Comparison of ENCODE assay signal across 8 mouse cellular contexts in genomic region chr3:90373432-90374028, GRCm38 (mm10). TPM values are rescaled to one million over a fixed set of nuclear protein-coding genes. Genes with fewer than 3 reads are reported as not detected.
DNase-seq lines count a peak whose midpoint lies in the region; ATAC-seq and TF ChIP-seq lines count a peak whose summit lies in the region.

No protein-coding gene starts in this region.

- H3K27ac ChIP-seq in bone marrow, adult 2 months (ENCODE audit: control insufficient read depth, insufficient read depth, low read depth, low read length, poor library complexity), result no peak overlapping the region
- no peak overlapping the region for H3K27ac ChIP-seq in embryonic fibroblast, embryonic 13.5 days (ENCODE audit: insufficient read depth, low read length)
- H3K27ac ChIP-seq in heart, embryonic 11.5 days (ENCODE audit: low read depth, low read length), result no peak overlapping the region
- no peak overlapping the region for H3K27ac ChIP-seq in kidney, embryonic 16.5 days (ENCODE audit: low read length)
- H3K27ac ChIP-seq in liver, embryonic 11.5 days (ENCODE audit: low read depth, low read length), result no peak overlapping the region
- no peak overlapping the region for H3K27ac ChIP-seq in stomach, embryonic 15.5 days

- WGBS in bone marrow, adult 2 months, result 24% methylated on average over 4 of the region's 4 CpGs
- WGBS in heart, embryonic 11.5 days (ENCODE audit: insufficient replicate concordance), result 25% methylated on average over 4 of the region's 4 CpGs
- 27% methylated on average over 4 of the region's 4 CpGs for WGBS in kidney, embryonic 16.5 days
- WGBS in liver, embryonic 11.5 days, result 28% methylated on average over 4 of the region's 4 CpGs
- WGBS in stomach, embryonic 15.5 days, result 24% methylated on average over 4 of the region's 4 CpGs

- H3K4me2 ChIP-seq in heart, embryonic 11.5 days, result no peak overlapping the region
- H3K4me2 ChIP-seq in kidney, embryonic 16.5 days (replicated peaks; ENCODE audit: low read depth, low read length), result no peak overlapping the region
- no peak overlapping the region for H3K4me2 ChIP-seq in liver, embryonic 11.5 days
- no peak overlapping the region for H3K4me2 ChIP-seq in stomach, embryonic 15.5 days

- peak; percentile 53 for TF ChIP-seq CTCF in bone marrow, adult 2 months (IDR thresholded peaks at IDR 0.05; ENCODE audit: control insufficient read depth, insufficient read depth, low read length)
- 0 out of 2 replicates have a peak, but pooled peaks have one; percentile 31 for TF ChIP-seq CTCF in embryonic fibroblast, embryonic 13.5 days (IDR thresholded peaks at IDR 0.05; ENCODE audit: borderline replicate concordance, insufficient read depth, low read length)

- no peaks in the 10 kb centered on the region for H3K9me3 ChIP-seq in heart, embryonic 11.5 days (replicated peaks; ENCODE audit: control insufficient read depth, low read length)
- H3K9me3 ChIP-seq in kidney, embryonic 16.5 days (ENCODE audit: low read length), result no peaks in the 10 kb centered on the region
- H3K9me3 ChIP-seq in liver, embryonic 11.5 days (ENCODE audit: control insufficient read depth, low read length), result no peaks in the 10 kb centered on the region
- no peaks in the 10 kb centered on the region for H3K9me3 ChIP-seq in stomach, embryonic 15.5 days

- H3K4me3 ChIP-seq in bone marrow, adult 2 months (replicated peaks; ENCODE audit: control insufficient read depth, low read depth, low read length), result no peak overlapping the region
- no peak overlapping the region for H3K4me3 ChIP-seq in embryonic fibroblast, embryonic 13.5 days (ENCODE audit: insufficient read depth, low read length)
- no peak overlapping the region for H3K4me3 ChIP-seq in heart, embryonic 11.5 days (ENCODE audit: low read depth, low read length)
- no peak overlapping the region for H3K4me3 ChIP-seq in kidney, embryonic 16.5 days (ENCODE audit: low read length)
- H3K4me3 ChIP-seq in liver, embryonic 11.5 days (ENCODE audit: low read depth, low read length), result no peak overlapping the region
- H3K4me3 ChIP-seq in stomach, embryonic 15.5 days (replicated peaks), result no peak overlapping the region

- DNase-seq in A20 (ENCODE audit: low read depth, low spot score), result peak; percentile 85
- peak; percentile 61 for DNase-seq in liver, embryonic 11.5 days (ENCODE audit: low spot score)
- DNase-seq in natural killer cell, adult 2 months (ENCODE audit: low spot score in 2 of 2), result peak; percentile 73 to 79

- no peak overlapping the region for H3K9ac ChIP-seq in heart, embryonic 11.5 days (ENCODE audit: low read depth, low read length)
- H3K9ac ChIP-seq in kidney, embryonic 16.5 days (replicated peaks; ENCODE audit: low read length), result no peak overlapping the region
- no peak overlapping the region for H3K9ac ChIP-seq in liver, embryonic 11.5 days (ENCODE audit: low read depth, low read length)
- no peak overlapping the region for H3K9ac ChIP-seq in stomach, embryonic 15.5 days

- no peak for TF ChIP-seq POLR2A in bone marrow, adult 2 months (IDR thresholded peaks at IDR 0.05; ENCODE audit: borderline replicate concordance, control insufficient read depth, low read depth, low read length)
- no peak for TF ChIP-seq POLR2A in embryonic fibroblast, embryonic 13.5 days (IDR thresholded peaks at IDR 0.05; ENCODE audit: low read depth, low read length)

- ATAC-seq in heart, embryonic 11.5 days (replicated peaks; ENCODE audit: insufficient number of reproducible peaks, low FRiP score, low TSS enrichment), result 0 out of 2 replicates have a peak, but pooled peaks have one; percentile 14
- peak; percentile 66; the same call in 1 of the 2 replicates for ATAC-seq in kidney, embryonic 16.5 days (ENCODE audit: low FRiP score, low TSS enrichment)
- peak; percentile 58; the same call in 1 of the 2 replicates for ATAC-seq in liver, embryonic 11.5 days (replicated peaks; ENCODE audit: low FRiP score)
- ATAC-seq in stomach, embryonic 15.5 days (ENCODE audit: insufficient read depth, low FRiP score, low read depth), result peak; percentile 20; the same call in 1 of the 2 replicates

- H3K4me1 ChIP-seq in bone marrow, adult 2 months (ENCODE audit: control insufficient read depth, insufficient read depth, low read length), result no peaks in the 10 kb centered on the region; the same call in 1 of the 2 replicates
- peaks cover 5% of the 10 kb centered on the region for H3K4me1 ChIP-seq in embryonic fibroblast, embryonic 13.5 days (ENCODE audit: control insufficient read depth, insufficient read depth, low read length)
- H3K4me1 ChIP-seq in heart, embryonic 11.5 days (ENCODE audit: control insufficient read depth, insufficient read depth, low read length), result no peaks in the 10 kb centered on the region
- H3K4me1 ChIP-seq in kidney, embryonic 16.5 days (ENCODE audit: insufficient read depth, low read length), result 0 out of 2 replicates have a peak, but pooled peaks cover 3% of the 10 kb centered on the region
- no peaks in the 10 kb centered on the region for H3K4me1 ChIP-seq in liver, embryonic 11.5 days (replicated peaks; ENCODE audit: control insufficient read depth, insufficient read depth, low read length)
- H3K4me1 ChIP-seq in stomach, embryonic 15.5 days, result no peaks in the 10 kb centered on the region

- H3K36me3 ChIP-seq in heart, embryonic 11.5 days (ENCODE audit: control insufficient read depth, insufficient read depth, low read length), result no peaks in the 10 kb centered on the region
- no peaks in the 10 kb centered on the region for H3K36me3 ChIP-seq in kidney, embryonic 16.5 days (ENCODE audit: insufficient read depth, low read length)
- no peaks in the 10 kb centered on the region for H3K36me3 ChIP-seq in liver, embryonic 11.5 days (ENCODE audit: control insufficient read depth, insufficient read depth, low read length)
- H3K36me3 ChIP-seq in stomach, embryonic 15.5 days, result no peaks in the 10 kb centered on the region

- no peaks in the 10 kb centered on the region for H3K27me3 ChIP-seq in heart, embryonic 11.5 days (ENCODE audit: control insufficient read depth, insufficient read depth, low read length)
- H3K27me3 ChIP-seq in kidney, embryonic 16.5 days (ENCODE audit: insufficient read depth, low read length), result no peaks in the 10 kb centered on the region
- H3K27me3 ChIP-seq in liver, embryonic 11.5 days (replicated peaks; ENCODE audit: control insufficient read depth, insufficient read depth, low read length), result no peaks in the 10 kb centered on the region
- no peaks in the 10 kb centered on the region for H3K27me3 ChIP-seq in stomach, embryonic 15.5 days (replicated peaks)

RNA-seq across cellular contexts. Expression of gene Slc27a3, which starts 16.2 kb away (rescaled TPM):
- polyA plus RNA-seq in bone marrow, adult 2 months (2011; ENCODE audit: insufficient read depth, insufficient read length, low replicate concordance, missing spikeins), result 4.4 and 5.6 TPM in 2 replicates
- polyA plus RNA-seq in embryonic fibroblast, embryonic 13.5 days (2011; ENCODE audit: insufficient read length, low read depth, missing spikeins), result 9.0 and 20.0 TPM in 2 replicates
- 5.7 and 6.2 TPM in 2 replicates for polyA plus RNA-seq in heart, embryonic 11.5 days (2014; fragmentation: Nextera tagmentation; extraction: Ambion mirVana)
- 15.7 and 18.3 TPM in 2 replicates for polyA plus RNA-seq in kidney, embryonic 16.5 days (2015; fragmentation: Nextera tagmentation; extraction: Ambion mirVana)
- polyA plus RNA-seq in liver, embryonic 11.5 days (2014; fragmentation: Nextera tagmentation; extraction: Ambion mirVana), result 6.4 and 6.7 TPM in 2 replicates
- polyA plus RNA-seq in stomach, embryonic 15.5 days (2015; fragmentation: Nextera tagmentation; extraction: Ambion mirVana), result 14.5 and 16.1 TPM in 2 replicates

RNA-seq across cellular contexts. Expression of gene Ints3, which starts 59.9 kb away (rescaled TPM):
- 7.1 and 21.2 TPM in 2 replicates for polyA plus RNA-seq in bone marrow, adult 2 months (2011; ENCODE audit: insufficient read depth, insufficient read length, low replicate concordance, missing spikeins)
- 39.5 and 40.0 TPM in 2 replicates for polyA plus RNA-seq in embryonic fibroblast, embryonic 13.5 days (2011; ENCODE audit: insufficient read length, low read depth, missing spikeins)
- 25.3 and 26.9 TPM in 2 replicates for polyA plus RNA-seq in heart, embryonic 11.5 days (2014; fragmentation: Nextera tagmentation; extraction: Ambion mirVana)
- polyA plus RNA-seq in kidney, embryonic 16.5 days (2015; fragmentation: Nextera tagmentation; extraction: Ambion mirVana), result 32.7 and 33.3 TPM in 2 replicates
- polyA plus RNA-seq in liver, embryonic 11.5 days (2014; fragmentation: Nextera tagmentation; extraction: Ambion mirVana), result 34.0 and 35.2 TPM in 2 replicates
- 27.0 and 29.2 TPM in 2 replicates for polyA plus RNA-seq in stomach, embryonic 15.5 days (2015; fragmentation: Nextera tagmentation; extraction: Ambion mirVana)

Comparison
In these comparisons a context has a peak if more than half of its experiments do, and no peak if none do; other contexts are left out.
1. ATAC-seq: peak in every context shown above with its lines; median percentile 66 in kidney, embryonic 16.5 days; 58 in liver, embryonic 11.5 days; 20 in stomach, embryonic 15.5 days; 14 in heart, embryonic 11.5 days.